Mouse (Mus musculus): ENCODE measurements around the gene Rbfox3.

The Rbfox3 gene

GRCm38 (mm10) chr11:118881786-118882495 lies 29.5 kb downstream of the Rbfox3 start:
- no peak for DNase-seq (ENCODE audit: low read depth, low spot score)

GRCm38 (mm10) chr11:118879466-118880150 lies 31.8 kb downstream of the Rbfox3 start:
- no peak for DNase-seq (ENCODE audit: low read depth, low spot score)

GRCm38 (mm10) chr11:118878605-118879245 lies 32.7 kb downstream of the Rbfox3 start:
- DNase-seq (ENCODE audit: low read depth, low spot score) = no peak

GRCm38 (mm10) chr11:118875243-118875897 lies 36.0 kb downstream of the Rbfox3 start:
- DNase-seq (ENCODE audit: low read depth, low spot score) = no peak

- no peak for DNase-seq (ENCODE audit: low read depth, low spot score)
These were observed 36.8 kb downstream of the Rbfox3 start for GRCm38 (mm10) chr11:118874487-118875095.

- DNase-seq (ENCODE audit: low read depth, low spot score) = no peak
These were observed 37.4 kb downstream of the Rbfox3 start for GRCm38 (mm10) chr11:118874022-118874421.

GRCm38 (mm10) chr11:118871527-118871926 lies 39.9 kb downstream of the Rbfox3 start:
- no peak for DNase-seq (ENCODE audit: low read depth, low spot score)

GRCm38 (mm10) chr11:118863360-118863759 lies 48.0 kb downstream of the Rbfox3 start:
- no peak for DNase-seq (ENCODE audit: low read depth, low spot score)

- no peak for DNase-seq (ENCODE audit: low read depth, low spot score)
These were observed 49.5 kb downstream of the Rbfox3 start for GRCm38 (mm10) chr11:118861801-118862431.

- DNase-seq (ENCODE audit: low read depth, low spot score) = no peak
These were observed 50.2 kb downstream of the Rbfox3 start for GRCm38 (mm10) chr11:118861246-118861645.

GRCm38 (mm10) chr11:118860812-118861211 lies 50.6 kb downstream of the Rbfox3 start:
- no peak for DNase-seq (ENCODE audit: low read depth, low spot score)

GRCm38 (mm10) chr11:118859839-118860238 lies 51.6 kb downstream of the Rbfox3 start:
- DNase-seq (ENCODE audit: low read depth, low spot score) = no peak

- DNase-seq (ENCODE audit: low read depth, low spot score) = no peak
These were observed 53.1 kb downstream of the Rbfox3 start for GRCm38 (mm10) chr11:118858305-118858704.

- peak; percentile 9 for DNase-seq (ENCODE audit: low read depth, low spot score)
These were observed 60.0 kb downstream of the Rbfox3 start for GRCm38 (mm10) chr11:118851391-118851790.

GRCm38 (mm10) chr11:118847986-118848385 lies 63.4 kb downstream of the Rbfox3 start:
- DNase-seq (ENCODE audit: low read depth, low spot score) = no peak

- no peak for DNase-seq (ENCODE audit: low read depth, low spot score)
These were observed 70.4 kb downstream of the Rbfox3 start for GRCm38 (mm10) chr11:118840992-118841391.

GRCm38 (mm10) chr11:118838167-118838566 lies 73.2 kb downstream of the Rbfox3 start:
- no peak for DNase-seq (ENCODE audit: low read depth, low spot score)

- no peak for DNase-seq (ENCODE audit: low read depth, low spot score)
These were observed 74.5 kb downstream of the Rbfox3 start for GRCm38 (mm10) chr11:118836889-118837288.

GRCm38 (mm10) chr11:118832793-118833481 lies 78.5 kb downstream of the Rbfox3 start:
- no peak for DNase-seq (ENCODE audit: low read depth, low spot score)

GRCm38 (mm10) chr11:118831730-118832129 lies 79.7 kb downstream of the Rbfox3 start:
- DNase-seq (ENCODE audit: low read depth, low spot score) = no peak

All from 3T3-L1 (cell line).